Mouse (Mus musculus): ENCODE measurements around the gene Zgpat.
A peak's percentile ranks its signal among the peaks of the same experiment; 100 is the strongest.

The Zgpat gene

DNA sequence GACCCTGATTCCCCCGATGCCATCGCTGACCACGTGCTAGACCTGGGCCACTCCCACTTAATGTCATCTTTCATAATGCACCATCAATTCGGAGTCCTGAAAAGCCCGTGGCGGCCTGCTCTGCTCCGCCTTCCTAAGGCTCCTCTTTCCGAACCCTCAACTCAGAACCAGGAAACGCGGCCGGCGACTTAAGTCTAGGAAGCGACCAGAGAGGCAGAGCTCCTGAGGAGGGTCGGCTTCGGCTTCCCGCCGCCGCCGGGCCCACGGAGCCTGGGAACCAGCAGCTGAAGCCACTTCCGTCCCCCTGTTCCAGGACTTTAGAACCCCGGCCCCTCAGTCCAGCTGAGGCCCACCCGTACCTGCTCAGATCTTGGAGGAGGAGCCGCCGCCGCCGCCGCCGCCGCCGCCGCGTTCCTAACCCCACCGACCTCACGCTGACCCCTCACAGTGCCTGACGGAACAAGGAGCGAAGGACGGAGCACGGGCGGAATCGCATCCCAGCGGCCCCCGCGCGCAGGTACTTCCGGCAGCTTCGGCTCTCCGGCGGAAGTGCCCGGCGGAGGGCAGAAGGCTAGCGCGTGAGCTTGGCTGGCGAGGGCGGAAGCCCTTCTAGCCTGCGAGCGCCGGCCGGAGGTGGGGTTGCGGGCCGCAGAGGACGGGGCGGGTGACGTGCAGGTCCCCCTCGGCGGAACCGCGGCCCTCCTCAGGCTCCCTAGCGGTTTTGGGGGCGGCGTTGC is at the start of gene Zgpat, which contains the start of gene Arfrp1:
Gene Zgpat, plus strand, starts transcription at position 69 of the 737 bp plus-strand sequence.
Gene Arfrp1, minus strand, starts transcription at position 545 of the 737 bp plus-strand sequence.
- DNase-seq (ENCODE audit: low spot score), result peak; percentile 91

DNA sequence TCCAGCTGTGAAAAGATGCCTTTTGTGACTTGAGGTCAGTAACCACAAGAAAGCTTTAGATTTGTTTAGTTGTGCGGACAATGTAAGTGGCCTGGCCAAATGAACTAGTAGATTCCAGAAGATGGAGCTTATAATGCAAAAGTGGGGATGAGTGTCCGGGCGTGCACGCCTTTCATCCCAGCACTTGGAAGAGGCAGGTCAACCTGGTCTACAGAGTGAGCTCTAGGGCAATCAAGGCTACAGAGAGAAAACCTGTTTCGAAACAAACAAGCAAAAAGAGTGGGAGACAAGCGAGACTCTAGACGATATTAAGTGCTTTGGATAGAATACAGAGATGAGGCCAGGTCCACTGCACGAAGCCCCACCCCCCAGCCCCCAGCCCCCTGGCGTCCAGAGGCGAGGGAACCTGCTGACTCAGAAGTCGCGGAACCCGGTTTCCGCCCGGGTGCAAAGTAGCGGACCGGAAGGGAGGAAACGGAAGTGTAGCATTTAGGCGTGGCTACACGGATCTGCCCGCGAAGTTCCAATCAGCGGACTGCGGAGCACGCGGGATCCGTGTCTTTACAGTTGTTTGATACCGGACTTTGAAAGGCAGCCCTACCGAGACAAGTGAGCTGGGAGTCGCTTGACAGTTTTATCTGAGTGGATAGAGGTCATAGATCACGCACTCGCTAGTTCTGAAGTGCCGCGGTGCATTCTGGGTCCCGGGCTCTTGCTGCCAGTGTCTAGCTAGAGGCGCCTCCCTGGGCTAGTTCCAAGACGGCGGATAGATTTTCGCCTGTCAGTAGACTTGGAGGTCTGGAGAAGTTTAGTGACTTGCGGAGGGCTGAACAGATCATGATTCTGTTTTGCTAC is 45.3 kb upstream of the Zgpat start, which contains the start of gene Rtel1:
Gene Rtel1, plus strand, starts transcription at position 492 of the 855 bp plus-strand sequence.
- DNase-seq (ENCODE audit: low spot score), result peak; percentile 90

DNA sequence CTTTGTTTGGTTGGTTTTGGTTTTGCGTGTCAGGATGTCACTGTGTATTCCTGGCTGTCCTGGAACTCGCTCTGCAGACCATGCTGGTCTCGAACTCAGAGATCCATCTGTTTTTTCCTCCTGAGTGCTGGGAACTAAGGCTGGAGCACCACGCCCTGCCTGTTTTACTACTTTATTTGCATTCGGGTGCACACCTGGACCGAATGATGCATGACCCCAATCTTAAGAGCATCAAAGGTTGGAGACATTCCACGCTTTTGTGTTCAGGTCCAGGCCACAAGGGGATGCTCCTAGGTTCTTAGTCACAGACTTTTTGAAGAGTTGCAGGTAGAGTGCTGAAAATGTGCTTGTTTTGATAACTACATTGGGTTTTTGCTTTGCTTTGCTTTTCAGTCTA is 44.6 kb upstream of the Zgpat start:
- DNase-seq (ENCODE audit: low spot score), result no peak

DNA sequence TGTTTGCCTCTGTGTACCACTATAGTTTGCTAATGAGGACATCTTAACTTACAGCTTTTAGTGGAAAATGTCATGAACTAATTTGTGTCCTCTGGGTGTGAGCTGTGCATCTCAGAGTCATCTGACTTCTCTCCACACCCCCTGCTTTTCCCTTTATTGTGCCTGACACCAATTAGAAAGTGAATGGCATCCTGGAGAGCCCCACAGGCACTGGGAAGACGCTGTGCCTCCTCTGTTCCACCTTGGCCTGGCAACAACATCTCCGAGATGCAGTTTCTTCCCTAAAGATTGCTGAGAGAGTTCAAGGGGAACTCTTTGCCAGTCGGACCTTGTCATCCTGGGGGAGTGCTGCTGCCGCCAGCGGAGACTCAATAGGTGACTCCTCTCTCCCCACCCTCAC is 42.6 kb upstream of the Zgpat start:
- no peak for DNase-seq (ENCODE audit: low spot score)

DNA sequence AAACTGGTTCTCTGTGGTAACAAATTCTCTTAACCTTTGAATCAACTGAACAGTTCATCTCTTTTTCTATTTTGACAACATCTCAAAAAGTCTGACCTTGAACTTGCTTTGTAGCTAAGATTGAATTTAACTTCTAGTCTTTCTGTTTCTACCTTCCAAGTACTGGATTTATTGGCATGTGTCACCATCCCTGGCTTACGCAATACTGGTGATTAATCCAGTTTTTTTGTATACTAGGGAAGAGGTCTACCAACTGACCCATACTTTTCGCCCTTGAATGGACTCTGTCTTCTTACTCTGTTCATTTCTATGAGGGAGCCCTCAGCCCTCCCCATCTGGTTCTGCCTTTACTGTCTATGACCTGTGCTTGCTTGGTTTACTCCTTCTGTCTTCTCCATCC is 38.6 kb upstream of the Zgpat start:
- no peak for DNase-seq (ENCODE audit: low spot score)

DNA sequence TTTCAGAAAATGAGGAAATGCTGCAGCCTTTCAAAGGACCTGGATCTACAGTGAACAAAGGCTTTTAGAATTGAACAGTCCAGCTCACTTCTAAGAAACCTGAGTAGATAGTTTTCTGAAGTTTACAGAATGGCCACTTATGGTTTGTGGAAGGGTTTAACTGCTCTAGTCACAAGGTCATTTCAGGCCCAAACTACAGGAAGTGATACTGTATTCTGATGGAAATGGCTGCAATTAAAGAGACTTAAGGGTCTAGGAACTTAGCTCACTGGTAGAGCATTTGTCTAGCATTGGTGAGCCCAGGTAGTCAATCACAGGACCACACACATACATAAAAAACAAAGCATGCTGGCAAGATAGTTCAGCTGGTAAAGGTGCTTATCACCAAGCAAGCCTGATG is 32.2 kb upstream of the Zgpat start:
- DNase-seq (ENCODE audit: low spot score), result no peak

DNA sequence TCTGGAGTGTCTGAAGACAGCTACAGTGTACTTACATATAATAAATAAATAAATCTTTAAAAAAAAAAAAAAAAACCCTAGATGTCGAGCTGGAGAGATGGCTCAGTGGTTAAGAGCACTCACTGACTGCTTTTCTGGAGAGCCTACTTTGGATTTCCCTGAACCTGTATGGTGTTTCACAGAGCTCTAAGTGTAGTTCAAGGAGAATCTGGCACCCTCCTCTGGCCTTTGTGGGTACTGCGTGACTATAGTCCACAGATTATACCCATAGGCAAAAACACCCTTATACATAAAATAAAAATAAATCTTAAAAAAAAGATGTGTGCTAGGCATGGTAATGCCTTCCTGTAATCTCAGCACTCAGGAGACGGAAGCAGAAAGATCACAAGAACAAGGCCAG is 30.7 kb upstream of the Zgpat start:
- DNase-seq (ENCODE audit: low spot score), result peak; percentile 83

DNA sequence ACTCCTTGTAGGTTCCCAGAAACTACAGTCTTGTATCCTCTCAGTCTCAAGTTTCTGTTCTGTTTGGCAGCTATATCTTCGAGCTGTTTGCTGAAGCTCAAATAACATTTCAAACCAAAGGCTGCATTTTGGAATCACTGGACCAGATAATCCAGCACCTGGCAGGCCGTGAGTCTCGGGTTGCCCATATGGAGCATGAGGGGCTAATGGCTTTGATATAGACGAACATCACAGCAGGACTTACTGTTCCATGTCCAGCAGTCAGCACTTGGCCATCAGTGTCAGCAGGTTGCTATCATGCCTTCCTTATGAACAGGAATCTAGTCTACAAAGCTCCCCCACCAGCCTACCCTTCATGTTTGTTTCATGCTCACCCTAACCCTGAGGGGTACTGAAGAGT is 24.3 kb upstream of the Zgpat start:
- DNase-seq (ENCODE audit: low spot score), result no peak

DNA sequence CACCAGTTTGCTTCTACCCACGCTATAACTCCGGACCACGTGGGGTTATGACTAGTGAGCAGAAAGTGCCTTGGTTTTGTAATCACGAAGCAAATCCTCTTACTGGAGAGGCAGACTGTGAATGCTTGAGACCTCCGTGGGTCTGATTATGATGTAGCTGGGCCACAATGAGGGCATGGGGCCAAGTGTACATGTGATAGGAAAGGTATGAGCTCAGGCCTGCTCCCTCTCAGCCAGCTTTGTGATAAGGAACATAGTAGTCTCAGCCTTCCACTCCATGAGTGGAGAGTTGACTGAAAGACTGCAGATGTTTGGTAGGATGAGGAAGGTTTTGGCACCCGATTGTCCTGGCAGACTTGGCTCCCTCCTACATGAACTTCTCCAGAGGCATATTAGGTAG is 22.0 kb upstream of the Zgpat start:
- DNase-seq (ENCODE audit: low spot score), result no peak

DNA sequence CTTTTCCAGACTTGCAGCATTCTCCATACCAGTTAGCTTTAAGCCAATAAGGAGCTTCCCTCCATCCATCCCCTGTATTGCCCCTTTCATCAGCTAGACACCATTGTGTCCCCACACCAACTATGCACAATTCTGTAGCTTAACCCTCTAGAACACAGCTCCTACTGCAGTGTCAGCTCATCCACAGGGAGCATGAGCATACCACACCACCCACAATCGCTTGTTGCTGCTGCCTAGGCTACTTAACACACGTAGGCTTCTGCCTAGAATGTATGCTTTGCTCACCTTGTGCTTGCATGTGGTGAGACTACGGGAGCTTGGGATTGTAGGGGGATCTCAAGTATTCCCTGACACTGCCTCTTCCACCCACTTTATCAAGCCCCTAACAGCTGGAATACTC is 7.9 kb upstream of the Zgpat start:
- DNase-seq (ENCODE audit: low spot score), result no peak

DNA sequence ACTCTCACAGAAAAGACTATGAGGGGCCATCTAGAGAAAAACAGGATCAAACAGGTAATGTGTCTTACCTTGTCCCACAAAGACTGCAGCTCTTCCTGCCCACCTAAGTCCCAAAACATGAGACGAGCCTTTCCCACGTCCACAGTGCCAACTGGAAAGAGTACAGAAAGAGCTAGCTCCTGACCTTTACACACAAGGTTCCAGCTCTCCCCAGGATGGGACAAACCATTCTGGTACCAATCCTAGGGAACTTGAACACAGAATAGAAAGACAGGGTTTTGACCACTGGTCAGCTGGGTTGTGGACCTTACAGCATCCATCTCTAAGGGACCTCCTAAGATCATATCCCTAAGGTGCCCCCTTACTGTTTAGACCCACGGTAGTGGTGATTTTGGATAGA is 782 bp upstream of the Zgpat start:
- DNase-seq (ENCODE audit: low spot score), result no peak

DNA sequence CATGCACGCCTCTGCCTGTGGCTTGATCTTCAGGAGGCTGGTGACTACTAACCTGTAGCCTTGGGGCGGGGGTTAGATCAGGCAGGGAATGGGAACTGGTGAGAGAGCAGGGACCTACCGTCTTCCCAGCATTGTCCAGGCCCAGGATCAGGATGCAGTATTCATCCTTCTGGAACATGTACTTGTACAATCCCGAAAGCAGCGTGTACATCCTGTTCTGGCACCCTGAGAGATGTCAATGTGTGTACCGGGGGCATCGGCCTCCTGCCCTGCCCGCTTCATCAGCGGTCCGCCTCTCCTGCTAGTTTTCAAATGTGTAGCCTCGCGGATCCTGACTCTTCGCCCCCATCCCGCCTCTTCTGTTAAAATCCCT is 255 bp upstream of the Zgpat start:
- DNase-seq (ENCODE audit: low spot score), result no peak

DNA sequence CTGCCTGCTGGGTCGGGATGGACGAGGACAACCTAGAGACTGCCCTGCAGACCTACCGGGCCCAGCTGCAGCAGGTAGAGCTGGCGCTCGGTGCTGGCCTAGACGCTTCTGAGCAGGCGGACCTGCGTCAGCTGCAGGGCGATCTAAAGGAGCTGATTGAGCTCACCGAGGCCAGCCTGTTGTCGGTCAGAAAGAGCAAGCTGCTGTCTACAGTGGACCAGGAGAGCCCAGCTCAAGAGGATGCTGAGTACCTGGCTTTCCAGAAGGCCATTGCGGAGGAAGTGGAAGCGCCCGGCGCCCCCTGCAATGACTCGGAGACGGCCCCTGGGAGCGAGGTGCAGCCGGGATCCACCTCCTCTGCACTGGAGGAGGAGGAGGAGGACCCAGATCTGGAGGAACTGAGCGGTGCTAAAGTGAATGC is 937 bp downstream of the Zgpat start:
- no peak for DNase-seq (ENCODE audit: low spot score)

DNA sequence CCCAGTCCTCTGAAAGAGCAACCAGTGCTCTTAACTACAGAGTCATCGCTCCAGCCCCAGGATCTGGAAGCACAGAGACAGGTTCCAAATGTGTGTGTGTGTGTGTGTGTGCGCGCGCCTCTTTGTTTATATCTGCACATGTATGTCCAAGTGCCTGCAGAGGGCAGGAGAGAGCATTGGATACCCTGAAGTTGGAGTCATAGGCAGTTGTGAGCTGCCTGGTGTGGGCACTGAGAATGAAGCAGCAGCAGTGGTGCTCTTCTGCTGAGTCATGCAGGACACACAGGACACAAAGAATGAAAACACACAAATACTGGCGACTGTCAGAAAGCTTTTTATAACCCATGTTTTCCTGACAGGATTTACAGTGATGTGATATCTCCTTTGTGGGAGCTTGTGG is 5.3 kb downstream of the Zgpat start:
- no peak for DNase-seq (ENCODE audit: low spot score)

DNA sequence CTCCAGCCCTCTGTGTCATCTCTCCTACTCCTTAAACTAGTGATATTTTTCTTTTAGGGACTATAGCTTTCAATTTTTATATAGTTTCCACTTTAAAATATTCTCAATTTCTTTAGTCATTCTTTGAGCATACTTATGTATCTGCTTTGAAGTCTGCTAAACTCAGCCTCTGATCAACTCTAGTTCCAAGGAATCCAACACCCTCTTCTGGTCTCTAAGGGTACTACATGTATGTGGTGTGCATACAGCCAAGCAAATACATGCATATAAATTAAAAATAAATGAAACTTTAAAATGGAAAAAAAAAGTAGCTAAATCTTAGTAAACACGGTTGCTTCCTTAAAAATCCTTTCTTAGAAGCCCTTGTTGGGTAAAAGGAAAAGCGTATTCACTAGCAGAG is 11.1 kb downstream of the Zgpat start:
- peak; percentile 55 for DNase-seq (ENCODE audit: low spot score)

DNA sequence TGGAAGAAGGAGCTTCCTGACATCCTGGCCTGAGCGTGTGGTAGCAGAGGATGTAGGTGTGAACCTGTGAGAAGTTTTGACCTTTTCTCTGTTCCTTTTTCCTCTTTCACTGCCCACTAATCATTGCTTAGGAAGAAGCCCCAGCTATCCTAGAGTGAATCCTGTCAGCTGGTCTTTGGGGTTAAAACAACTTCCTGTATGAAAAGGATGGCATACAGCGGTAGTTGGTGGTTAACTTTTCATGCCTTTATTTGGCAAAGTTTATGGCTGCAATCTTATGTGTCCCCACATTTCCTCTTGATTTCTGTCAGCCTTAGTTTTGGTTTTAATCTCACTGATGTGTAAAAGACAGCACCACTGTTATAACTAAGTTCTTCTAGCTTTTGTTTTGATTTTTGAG is 12.5 kb downstream of the Zgpat start:
- DNase-seq (ENCODE audit: low spot score), result no peak

DNA sequence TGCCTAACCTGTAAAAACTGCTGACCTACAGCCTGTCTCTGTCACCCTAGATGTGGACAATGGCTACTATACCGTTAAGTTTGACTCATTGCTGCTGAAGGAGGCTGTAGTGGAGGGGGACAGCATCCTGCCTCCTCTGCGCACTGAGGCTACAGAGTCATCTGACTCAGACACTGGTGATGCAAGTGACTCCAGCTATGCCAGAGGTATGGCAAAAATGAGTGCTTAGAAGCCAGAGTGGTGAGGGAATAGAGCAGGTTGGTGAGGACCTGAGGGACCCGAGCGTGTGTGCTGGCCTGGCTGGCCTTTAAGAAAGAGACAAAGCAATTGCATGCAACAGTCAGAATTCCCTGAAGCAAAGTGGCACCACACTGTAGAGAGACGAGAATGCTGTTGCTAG is 14.0 kb downstream of the Zgpat start:
- no peak for DNase-seq (ENCODE audit: low spot score)

DNA sequence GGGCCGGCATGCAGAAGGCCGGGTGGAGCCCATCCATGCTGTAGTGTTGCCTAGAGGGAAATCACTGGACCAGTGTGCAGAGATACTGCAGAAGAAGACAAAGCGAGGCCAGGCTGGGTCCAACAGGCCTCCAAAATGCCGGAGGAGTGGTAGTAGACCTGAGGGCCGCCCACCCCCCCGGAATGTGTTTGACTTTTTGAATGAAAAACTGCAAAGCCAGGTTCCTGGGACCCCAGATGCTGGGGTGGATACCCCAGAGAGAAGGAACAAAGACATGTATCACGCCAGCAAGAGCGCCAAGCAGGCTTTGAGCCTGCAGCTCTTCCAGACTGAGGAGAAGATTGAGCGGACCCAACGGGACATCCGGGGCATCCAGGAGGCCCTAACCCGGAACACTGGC is 15.1 kb downstream of the Zgpat start, which contains the start of gene Lime1:
Gene Lime1, plus strand, starts transcription at position 301 of the 400 bp plus-strand sequence.
- DNase-seq (ENCODE audit: low spot score), result no peak

DNA sequence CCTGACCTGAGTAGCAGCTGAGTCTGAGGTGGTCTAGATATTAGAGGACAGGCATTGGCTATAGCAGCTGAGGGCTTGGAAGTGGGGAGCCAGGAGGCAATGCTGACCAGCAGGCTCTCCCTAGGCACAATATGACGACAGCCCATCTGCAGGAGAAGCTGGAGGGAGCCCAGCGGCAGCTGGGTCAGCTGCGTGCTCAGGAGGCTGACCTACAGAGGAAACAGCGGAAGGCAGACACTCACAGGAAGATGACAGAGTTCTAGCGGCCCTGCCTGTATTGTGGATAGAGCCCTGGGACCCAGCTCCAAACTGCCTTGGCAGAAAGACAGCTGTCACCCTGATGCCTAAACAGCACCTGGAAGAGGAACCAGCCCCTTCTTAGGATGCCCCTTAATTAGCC is 15.5 kb downstream of the Zgpat start:
- DNase-seq (ENCODE audit: low spot score), result no peak

DNA sequence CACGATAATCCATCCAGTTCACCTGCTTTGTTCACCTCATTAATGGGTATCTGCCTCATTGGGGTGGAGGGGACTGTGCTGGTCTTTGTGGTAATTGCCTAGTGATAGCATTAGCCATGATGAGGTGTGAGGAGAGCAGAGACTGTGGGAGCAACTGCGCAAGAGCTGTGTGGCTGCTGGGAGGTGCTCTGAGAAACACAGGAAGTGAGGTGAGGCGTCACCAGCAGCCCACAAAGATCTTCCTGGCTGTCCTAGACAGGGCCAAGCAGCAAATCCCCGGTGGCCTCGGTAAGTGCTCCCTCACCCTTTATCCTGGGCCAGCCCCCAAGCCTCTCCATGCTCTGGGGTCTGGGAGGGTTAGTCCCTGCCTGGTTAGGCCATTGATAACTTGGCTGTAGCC is 16.4 kb downstream of the Zgpat start:
- DNase-seq (ENCODE audit: low spot score), result no peak

DNA sequence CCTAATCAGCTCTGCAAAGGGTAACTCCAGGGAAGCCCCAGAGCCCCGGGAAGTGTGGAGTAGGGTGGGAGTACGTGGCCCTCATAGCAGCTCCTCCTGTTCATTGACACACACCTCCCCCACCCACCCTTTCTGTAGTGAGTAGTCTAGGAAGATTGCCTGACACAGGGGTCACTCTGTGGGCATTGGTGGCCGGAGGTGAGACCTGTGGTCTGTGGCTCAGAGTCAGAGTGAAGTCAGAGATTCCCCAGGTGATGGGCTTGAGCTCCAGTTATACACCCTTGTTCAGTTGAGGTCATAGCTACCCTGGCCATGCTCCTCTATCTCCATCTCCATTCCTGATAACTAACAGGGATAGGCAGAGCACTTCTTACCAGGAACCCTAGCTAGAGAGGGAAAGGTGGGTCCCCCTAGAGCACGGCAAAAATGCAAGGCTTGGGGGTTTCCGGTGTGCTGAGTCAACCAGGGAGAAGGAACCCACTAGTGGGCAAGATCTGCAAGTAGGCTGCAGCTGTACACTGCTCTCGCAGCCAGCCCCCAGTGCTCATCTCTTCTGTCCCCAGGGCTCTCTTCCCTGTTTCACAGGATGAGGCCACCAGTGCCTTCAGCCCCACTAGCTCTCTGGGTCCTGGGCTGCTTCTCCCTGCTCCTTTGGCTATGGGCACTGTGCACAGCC is 17.0 kb downstream of the Zgpat start:
- no peak for DNase-seq (ENCODE audit: low spot score)

DNA sequence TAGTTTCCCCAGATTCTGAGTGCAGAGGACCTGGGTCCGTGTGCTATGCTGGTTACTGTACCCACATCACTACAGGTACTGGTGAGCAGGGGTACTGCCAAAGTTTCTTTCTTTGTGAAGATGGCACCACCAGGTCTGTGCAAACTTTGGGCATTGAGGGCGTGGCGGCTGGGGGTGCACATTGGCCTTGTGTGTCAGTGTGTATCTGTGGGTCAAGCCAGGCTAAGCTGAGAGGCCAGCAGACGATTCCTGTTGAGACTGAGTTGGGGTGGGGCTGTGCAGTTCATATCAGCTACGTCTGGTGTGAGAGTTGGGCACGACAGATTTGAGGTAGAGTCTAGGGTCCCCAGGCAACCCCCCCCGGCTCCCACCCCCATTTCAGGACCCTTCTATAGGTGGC is 19.7 kb downstream of the Zgpat start:
- no peak for DNase-seq (ENCODE audit: low spot score)

DNA sequence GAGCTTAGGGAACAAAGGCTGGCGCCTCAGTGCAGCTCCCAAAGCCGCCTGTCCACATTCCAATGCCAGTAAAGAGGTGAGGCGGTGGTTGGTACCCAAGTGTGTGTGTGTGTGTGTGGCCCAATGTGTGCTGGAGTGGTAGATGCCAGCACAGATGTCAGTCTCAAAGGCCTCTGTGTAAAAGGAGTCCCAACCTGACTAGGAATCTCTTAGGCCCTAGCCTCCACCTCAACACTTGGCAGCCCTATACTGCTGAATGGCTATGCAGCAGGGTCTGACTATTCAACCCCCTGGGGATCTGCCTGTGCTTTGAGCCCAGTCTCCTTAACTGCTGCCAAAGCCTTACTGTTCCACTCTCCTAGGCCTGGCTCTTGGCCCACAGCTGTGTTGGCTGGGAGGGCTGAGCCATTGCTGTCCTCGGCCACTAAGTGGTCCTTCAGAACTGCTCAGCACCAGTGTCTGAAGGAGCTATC is 20.2 kb downstream of the Zgpat start:
- DNase-seq (ENCODE audit: low spot score), result no peak

Data from retina, embryonic 14.5 days (tissue).